Comparison of ENCODE assay signal across 8 mouse cellular contexts in the genomic region with DNA sequence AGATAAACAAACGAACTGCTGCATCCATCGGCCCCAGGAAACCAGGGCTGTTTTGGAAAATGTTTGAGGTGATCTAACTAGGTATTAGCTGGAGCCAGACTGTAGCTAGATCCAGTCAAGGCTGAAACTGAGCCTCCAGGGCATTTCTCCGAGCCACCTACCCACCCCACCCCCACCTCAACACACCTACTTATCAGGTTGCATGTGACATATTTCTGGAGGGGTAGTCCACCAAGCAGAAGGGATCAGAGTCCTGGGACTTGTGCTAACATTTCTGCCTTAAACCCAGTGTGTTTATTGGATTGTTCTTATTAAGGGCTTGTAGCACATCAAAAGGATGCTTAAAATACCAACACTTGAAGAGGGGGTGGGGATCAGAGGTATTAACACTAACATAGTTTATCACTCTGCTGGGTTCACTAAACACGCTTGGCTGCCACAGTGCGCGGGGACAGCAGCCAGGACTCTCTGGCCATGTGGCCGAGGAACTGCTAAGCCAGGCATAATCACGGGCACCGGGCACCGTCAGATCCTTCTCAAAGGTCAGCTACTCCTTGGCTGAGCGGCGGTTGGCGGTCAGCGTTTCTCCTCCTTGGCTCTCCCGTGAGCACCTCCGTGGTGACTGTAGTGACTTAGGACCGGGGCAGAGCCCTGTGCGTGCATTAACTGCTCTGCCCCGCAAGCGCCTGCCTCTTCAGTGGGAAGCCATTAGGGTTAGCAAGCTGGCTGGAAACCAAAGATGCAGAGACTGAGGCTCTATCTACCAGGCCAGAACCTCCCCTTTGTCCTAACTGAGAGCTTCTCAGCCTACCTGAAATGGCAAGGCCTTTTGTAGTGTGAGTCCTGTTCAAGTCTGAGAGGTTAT.
DNase-seq lines count a peak whose midpoint lies in the region; ATAC-seq and TF ChIP-seq lines count a peak whose summit lies in the region.

No protein-coding gene starts in this region.

- WGBS in liver, adult 2 months, result 54% methylated on average over 20 of the region's 20 CpGs
- 38% methylated on average over 20 of the region's 20 CpGs for WGBS in hindbrain, embryonic 15.5 days
- WGBS in lung, embryonic 14.5 days, result 19% methylated on average over 20 of the region's 20 CpGs

- ATAC-seq in hindbrain, embryonic 15.5 days (ENCODE audit: low FRiP score, low read depth), result 0 out of 2 replicates have a peak, but pooled peaks have one; percentile 13
- ATAC-seq in lung, embryonic 14.5 days (ENCODE audit: insufficient read depth), result peak; percentile 16

- DNase-seq in liver, adult 2 months (ENCODE audit: extremely low read depth, low read depth, low spot score), result peak; percentile 60
- no peak for DNase-seq in liver
- DNase-seq in gastrocnemius, adult 8-10 months (ENCODE audit: low spot score in 2 of 2), result peak; percentile 79 to 91
- peak; percentile 39 for DNase-seq in lung, embryonic 14.5 days
- no peak for DNase-seq in left cerebral cortex, adult 2 months (ENCODE audit: extremely low spot score in 1 of 2, low spot score in 2 of 2)
- no peak for DNase-seq in urinary bladder, postnatal 14 days (ENCODE audit: low spot score)
- DNase-seq in right cerebral cortex, adult 2 months (ENCODE audit: low spot score in 2 of 2), result no peak

- TF ChIP-seq CTCF in liver, adult 2 months (IDR thresholded peaks at IDR 0.05; ENCODE audit: low read depth, low read length), result no peak
- no peak for TF ChIP-seq CTCF in lung, embryonic 14.5 days (IDR thresholded peaks at IDR 0.05; ENCODE audit: low read depth)
- no peak for TF ChIP-seq CTCF in left cerebral cortex, adult 2 months (IDR thresholded peaks at IDR 0.05)

- TF ChIP-seq POLR2A in liver, adult 2 months (IDR thresholded peaks at IDR 0.05; ENCODE audit: extremely low read depth, insufficient read depth, low read length), result no peak

- peaks cover 8% of the 10 kb centered on the region; the same call in 1 of the 2 replicates for H3K36me3 ChIP-seq in liver, adult 2 months (ENCODE audit: control insufficient read depth, insufficient read depth, low read length)
- H3K36me3 ChIP-seq in hindbrain, embryonic 15.5 days, result no peaks in the 10 kb centered on the region
- no peaks in the 10 kb centered on the region for H3K36me3 ChIP-seq in lung, embryonic 14.5 days (ENCODE audit: insufficient read depth)

- H3K27ac ChIP-seq in liver, adult 2 months (replicated peaks; ENCODE audit: insufficient read depth, low read depth, low read length), result no peak overlapping the region
- peak overlapping the region; percentile 25; the same call in 1 of the 2 replicates for H3K27ac ChIP-seq in hindbrain, embryonic 15.5 days (replicated peaks)
- H3K27ac ChIP-seq in lung, embryonic 14.5 days (ENCODE audit: low read depth), result peak overlapping the region; percentile 54; the same call in 1 of the 2 replicates
- H3K27ac ChIP-seq in left cerebral cortex, adult 2 months, result no peak overlapping the region

- no peak overlapping the region for H3K4me3 ChIP-seq in liver, adult 2 months (ENCODE audit: insufficient read depth, low read depth, low read length)
- no peak overlapping the region for H3K4me3 ChIP-seq in hindbrain, embryonic 15.5 days
- H3K4me3 ChIP-seq in lung, embryonic 14.5 days (ENCODE audit: low read depth, low read length), result no peak overlapping the region
- H3K4me3 ChIP-seq in left cerebral cortex, adult 2 months, result no peak overlapping the region

- H3K27me3 ChIP-seq in liver, adult 2 months (ENCODE audit: control insufficient read depth, insufficient read depth, low read length), result no peaks in the 10 kb centered on the region
- H3K27me3 ChIP-seq in hindbrain, embryonic 15.5 days, result no peaks in the 10 kb centered on the region
- H3K27me3 ChIP-seq in lung, embryonic 14.5 days (ENCODE audit: insufficient read depth, low read length), result no peaks in the 10 kb centered on the region

- no peak overlapping the region for H3K9ac ChIP-seq in liver, adult 2 months (ENCODE audit: low read depth, low read length)
- H3K9ac ChIP-seq in hindbrain, embryonic 15.5 days, result no peak overlapping the region
- H3K9ac ChIP-seq in lung, embryonic 14.5 days, result peak overlapping the region; percentile 9; the same call in 1 of the 2 replicates

- H3K9me3 ChIP-seq in hindbrain, embryonic 15.5 days, result no peaks in the 10 kb centered on the region
- H3K9me3 ChIP-seq in lung, embryonic 14.5 days (ENCODE audit: low read depth, low read length), result no peaks in the 10 kb centered on the region

- no peak overlapping the region for H3K4me2 ChIP-seq in hindbrain, embryonic 15.5 days
- no peak overlapping the region for H3K4me2 ChIP-seq in lung, embryonic 14.5 days

- no peaks in the 10 kb centered on the region for H3K79me2 ChIP-seq in liver, adult 2 months (ENCODE audit: control insufficient read depth, insufficient read depth, low read length)

- 0 out of 2 replicates have a peak, but pooled peaks cover 2% of the 10 kb centered on the region for H3K4me1 ChIP-seq in liver, adult 2 months (ENCODE audit: control insufficient read depth, insufficient read depth, low read length)
- H3K4me1 ChIP-seq in hindbrain, embryonic 15.5 days (replicated peaks), result peaks cover 26% of the 10 kb centered on the region
- peaks cover 21% of the 10 kb centered on the region for H3K4me1 ChIP-seq in lung, embryonic 14.5 days (ENCODE audit: insufficient read depth)

- intact Hi-C loops in left cerebral cortex, adult 2 months (cut with DNase I), result no loop called here

Comparison
In these comparisons a context has a peak if more than half of its experiments do, and no peak if none do; other contexts are left out.
1. DNase-seq: peak in liver, adult 2 months (single experiment), gastrocnemius, adult 8-10 months (2 of 2) and lung, embryonic 14.5 days (single experiment); none in liver (single experiment), left cerebral cortex, adult 2 months (0 of 2), urinary bladder, postnatal 14 days (single experiment) and right cerebral cortex, adult 2 months (0 of 2).
2. H3K27ac ChIP-seq: peak in hindbrain, embryonic 15.5 days (single experiment) and lung, embryonic 14.5 days (single experiment); none in liver, adult 2 months (single experiment) and left cerebral cortex, adult 2 months (single experiment).